In genomic region chr1:53296581-53297383, GRCm38 (mm10) we compare ENCODE assay signal across 8 mouse cellular contexts. TPM values are rescaled to one million over a fixed set of nuclear protein-coding genes. Genes with fewer than 3 reads are reported as not detected.
DNase-seq lines count a peak whose midpoint lies in the region; ATAC-seq and TF ChIP-seq lines count a peak whose summit lies in the region.

Gene Pms1 (minus strand): TSS chr1:53297018.
Gene Ormdl1 (plus strand): TSS chr1:53297095.
Gene Gm28778 (plus strand): TSS chr1:53297111.

- no peaks in the 10 kb centered on the region for H3K27me3 ChIP-seq in hindbrain, embryonic 10.5 days (ENCODE audit: insufficient read depth, poor library complexity, severe bottlenecking)
- no peaks in the 10 kb centered on the region for H3K27me3 ChIP-seq in lung, postnatal 0 days (replicated peaks; ENCODE audit: insufficient read depth, low read length)

- DNase-seq in MN1 (ENCODE audit: low spot score) = peak; percentile 96
- peak; percentile 96 for DNase-seq in cerebellum, adult 9-10 months
- DNase-seq in hindbrain, embryonic 10.5 days (ENCODE audit: low spot score) = peak; percentile 96
- peak; percentile 95 for DNase-seq in layer of hippocampus, adult 9-11 months
- peak; percentile 97 for DNase-seq in lung, postnatal 0 days (ENCODE audit: low spot score)
- DNase-seq in ovary, postnatal 14 days (ENCODE audit: low spot score) = peak; percentile 93
- DNase-seq in thymus, postnatal 14 days = peak; percentile 92

- no peak for TF ChIP-seq EP300 in lung, postnatal 0 days (IDR thresholded peaks at IDR 0.05)

- peak; percentile 98 for ATAC-seq in frontal cortex, adult (ENCODE audit: low TSS enrichment)
- ATAC-seq in lung, postnatal 0 days = peak; percentile 100

- H3K9me3 ChIP-seq in hindbrain, embryonic 10.5 days = no peaks in the 10 kb centered on the region
- no peaks in the 10 kb centered on the region for H3K9me3 ChIP-seq in lung, postnatal 0 days (ENCODE audit: low read length)

- peak within 1 kb of the TSS; percentile 70 for H3K9ac ChIP-seq in lung, postnatal 0 days (replicated peaks; ENCODE audit: low read depth)

- H3K4me1 ChIP-seq in hindbrain, embryonic 10.5 days (replicated peaks) = peaks cover 15% of the 10 kb centered on the region
- H3K4me1 ChIP-seq in lung, postnatal 0 days (ENCODE audit: insufficient read depth, low read depth, low read length) = no peaks in the 10 kb centered on the region

- WGBS in hindbrain, embryonic 10.5 days = under 1% methylated on average over 66 of the region's 66 CpGs
- under 1% methylated on average over 63 of the region's 66 CpGs for WGBS in lung, postnatal 0 days

- peaks cover 33% of the 10 kb centered on the region for H3K36me3 ChIP-seq in hindbrain, embryonic 10.5 days
- no peaks in the 10 kb centered on the region for H3K36me3 ChIP-seq in lung, postnatal 0 days (ENCODE audit: insufficient read depth, low read length)

- H3K4me3 ChIP-seq in hindbrain, embryonic 10.5 days = peak within 1 kb of the TSS; percentile 85
- peak within 1 kb of the TSS; percentile 78 for H3K4me3 ChIP-seq in lung, postnatal 0 days (ENCODE audit: low read depth, low read length)

- H3K27ac ChIP-seq in hindbrain, embryonic 10.5 days = peak within 1 kb of the TSS; percentile 97
- H3K27ac ChIP-seq in lung, postnatal 0 days (ENCODE audit: low read length) = peak within 1 kb of the TSS; percentile 77

- H3K4me2 ChIP-seq in lung, postnatal 0 days (replicated peaks; ENCODE audit: low read depth, low read length) = peak within 1 kb of the TSS; percentile 84

- TF ChIP-seq CTCF in lung, postnatal 0 days (IDR thresholded peaks at IDR 0.05) = peak; percentile 39

RNA-seq across cellular contexts. Expression of gene Pms1, which starts in this region (rescaled TPM):
- polyA plus RNA-seq in hindbrain, embryonic 10.5 days (2016; fragmentation: Nextera tagmentation; extraction: Ambion mirVana) = 18.8 and 25.1 TPM in 2 replicates
- polyA plus RNA-seq in lung, postnatal 0 days (2015; fragmentation: Nextera tagmentation; extraction: Ambion mirVana) = 2.5 and 3.9 TPM in 2 replicates

RNA-seq across cellular contexts. Expression of gene Ormdl1, which starts in this region (rescaled TPM):
- 87.6 and 91.4 TPM in 2 replicates for polyA plus RNA-seq in hindbrain, embryonic 10.5 days (2016; fragmentation: Nextera tagmentation; extraction: Ambion mirVana)
- polyA plus RNA-seq in lung, postnatal 0 days (2015; fragmentation: Nextera tagmentation; extraction: Ambion mirVana) = 24.6 and 28.1 TPM in 2 replicates

RNA-seq across cellular contexts. Expression of gene Gm28778, which starts in this region (rescaled TPM):
- 0.42 TPM in 1 of 2 replicates, not detected in the other for polyA plus RNA-seq in hindbrain, embryonic 10.5 days (2016; fragmentation: Nextera tagmentation; extraction: Ambion mirVana)
- polyA plus RNA-seq in lung, postnatal 0 days (2015; fragmentation: Nextera tagmentation; extraction: Ambion mirVana) = not detected in 2 replicates

Comparison
In these comparisons a context has a peak if more than half of its experiments do, and no peak if none do; other contexts are left out.
1. Peak in every context shown above with its lines: DNase-seq, ATAC-seq, H3K4me3 ChIP-seq and H3K27ac ChIP-seq.